Mouse (Mus musculus): ENCODE measurements around the gene Dscam. TPM values are rescaled to one million over a fixed set of nuclear protein-coding genes. Genes with fewer than 3 reads are reported as not detected.

The Dscam gene
- polyA plus RNA-seq, 1 experiment = under 0.01 TPM

GRCm38 (mm10) chr16:96668478-96668877 lies 502.1 kb downstream of the Dscam start:
- Histone ChIP-seq H3K79me2 (ENCODE audit: control insufficient read depth, insufficient read depth) (no peaks in the 10 kb centered on the region), H3K4me3 (no peak overlapping the region), H3K4me2 (ENCODE audit: low read depth) (no peak overlapping the region), H3K27me3 (ENCODE audit: control insufficient read depth, insufficient read depth, insufficient read length) (peaks cover 8% of the 10 kb centered on the region), H3ac (ENCODE audit: control insufficient read depth, insufficient read length) (no peak overlapping the region), H3K36me3 (ENCODE audit: control insufficient read depth, insufficient read depth) (no peaks in the 10 kb centered on the region)
- no peak for TF ChIP-seq MYOD1 (IDR thresholded peaks at IDR 0.05; ENCODE audit: control insufficient read depth in 1 of 3, insufficient read length in 2 of 3, low read depth in 2 of 3)
- no peak for TF ChIP-seq POLR2AphosphoS2 (IDR thresholded peaks at IDR 0.05; ENCODE audit: insufficient read length, low read depth)
- no peak for TF ChIP-seq USF1 (IDR thresholded peaks at IDR 0.05; ENCODE audit: low read depth)

GRCm38 (mm10) chr16:96661073-96661472 lies 509.5 kb downstream of the Dscam start:
- Histone ChIP-seq H3ac (ENCODE audit: control insufficient read depth, insufficient read length) (no peak overlapping the region), H3K4me2 (ENCODE audit: low read depth) (no peak overlapping the region), H3K79me2 (ENCODE audit: control insufficient read depth, insufficient read depth) (no peaks in the 10 kb centered on the region), H3K27me3 (ENCODE audit: control insufficient read depth, insufficient read depth, insufficient read length) (no peaks in the 10 kb centered on the region), H3K36me3 (ENCODE audit: control insufficient read depth, insufficient read depth) (no peaks in the 10 kb centered on the region), H3K4me3 (no peak overlapping the region)
- TF ChIP-seq POLR2AphosphoS2 (IDR thresholded peaks at IDR 0.05; ENCODE audit: insufficient read length, low read depth) (no peak), REST (IDR thresholded peaks at IDR 0.05; ENCODE audit: insufficient read depth, insufficient read length) (no peak), MYOG (IDR thresholded peaks at IDR 0.05; ENCODE audit: control insufficient read depth in 1 of 3, insufficient read depth in 1 of 3, insufficient read length in 2 of 3, low read depth in 2 of 3) (no peak), USF1 (IDR thresholded peaks at IDR 0.05; ENCODE audit: low read depth) (no peak), TCF12 (IDR thresholded peaks at IDR 0.05; ENCODE audit: insufficient read depth, poor library complexity, severe bottlenecking) (no peak), MYOD1 (IDR thresholded peaks at IDR 0.05; ENCODE audit: control insufficient read depth in 1 of 3, insufficient read length in 2 of 3, low read depth in 2 of 3) (no peak), POLR2A (IDR thresholded peaks at IDR 0.05; ENCODE audit: insufficient read length, low read depth) (no peak), SRF (IDR thresholded peaks at IDR 0.05; ENCODE audit: control insufficient read depth, insufficient read length, low read depth) (no peak), CEBPB (IDR thresholded peaks at IDR 0.05; ENCODE audit: insufficient read depth, poor library complexity, severe bottlenecking) (no peak), E2F4 (IDR thresholded peaks at IDR 0.05; ENCODE audit: insufficient read depth) (no peak), TCF3 (IDR thresholded peaks at IDR 0.05; ENCODE audit: insufficient read length, low read depth) (no peak), MAX (IDR thresholded peaks at IDR 0.05; ENCODE audit: low read depth) (no peak)

GRCm38 (mm10) chr16:96659275-96659674 lies 511.3 kb downstream of the Dscam start:
- no peaks in the 10 kb centered on the region for H3K27me3 ChIP-seq (ENCODE audit: control insufficient read depth, insufficient read depth, insufficient read length)
- H3K4me3 ChIP-seq = no peak overlapping the region
- TF ChIP-seq SRF (IDR thresholded peaks at IDR 0.05; ENCODE audit: control insufficient read depth, insufficient read length, low read depth) (no peak), TCF12 (IDR thresholded peaks at IDR 0.05; ENCODE audit: insufficient read depth, poor library complexity, severe bottlenecking) (no peak), USF1 (IDR thresholded peaks at IDR 0.05; ENCODE audit: low read depth) (no peak), POLR2AphosphoS2 (IDR thresholded peaks at IDR 0.05; ENCODE audit: insufficient read length, low read depth) (no peak)
- no peaks in the 10 kb centered on the region for H3K36me3 ChIP-seq (ENCODE audit: control insufficient read depth, insufficient read depth)
- H3K79me2 ChIP-seq (ENCODE audit: control insufficient read depth, insufficient read depth) = no peaks in the 10 kb centered on the region
- H3ac ChIP-seq (ENCODE audit: control insufficient read depth, insufficient read length) = no peak overlapping the region
- H3K4me2 ChIP-seq (ENCODE audit: low read depth) = no peak overlapping the region

- H3K27me3 ChIP-seq (ENCODE audit: control insufficient read depth, insufficient read depth, insufficient read length) = no peaks in the 10 kb centered on the region
- no peak overlapping the region for H3K4me2 ChIP-seq (ENCODE audit: low read depth)
- no peak overlapping the region for H3K4me3 ChIP-seq
- no peak overlapping the region for H3ac ChIP-seq (ENCODE audit: control insufficient read depth, insufficient read length)
- H3K36me3 ChIP-seq (ENCODE audit: control insufficient read depth, insufficient read depth) = no peaks in the 10 kb centered on the region
- no peaks in the 10 kb centered on the region for H3K79me2 ChIP-seq (ENCODE audit: control insufficient read depth, insufficient read depth)
- TF ChIP-seq POLR2A (IDR thresholded peaks at IDR 0.05; ENCODE audit: insufficient read length, low read depth) = no peak
Observed at GRCm38 (mm10) chr16:96655548-96655947, 515.0 kb downstream of the Dscam start.

DNA sequence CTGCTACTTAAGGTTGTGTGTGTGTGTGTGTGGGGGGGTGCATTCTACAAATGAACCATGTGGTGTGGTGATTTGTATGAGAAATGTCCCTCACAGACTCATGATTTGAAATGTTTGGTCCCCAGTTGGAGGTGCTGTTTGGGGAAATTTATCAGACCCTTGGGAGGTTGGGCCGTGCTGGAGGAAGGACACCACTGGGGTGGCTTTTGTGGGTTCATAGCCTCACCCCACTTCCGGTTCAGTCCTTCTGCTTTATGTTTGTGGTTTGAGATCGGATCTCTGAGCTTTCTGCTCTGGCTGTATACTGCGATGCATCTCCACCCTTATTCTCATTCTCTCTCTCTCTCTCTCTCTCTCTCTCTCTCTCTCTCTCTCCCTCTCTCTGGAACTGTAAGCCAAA lies 516.5 kb downstream of the Dscam start:
- Histone ChIP-seq H3K79me2 (ENCODE audit: control insufficient read depth, insufficient read depth) (no peaks in the 10 kb centered on the region), H3K4me2 (ENCODE audit: low read depth) (no peak overlapping the region), H3K36me3 (ENCODE audit: control insufficient read depth, insufficient read depth) (no peaks in the 10 kb centered on the region), H3K27me3 (ENCODE audit: control insufficient read depth, insufficient read depth, insufficient read length) (no peaks in the 10 kb centered on the region), H3ac (ENCODE audit: control insufficient read depth, insufficient read length) (no peak overlapping the region), H3K4me3 (no peak overlapping the region)
- TF ChIP-seq TCF12 (IDR thresholded peaks at IDR 0.05; ENCODE audit: insufficient read depth, poor library complexity, severe bottlenecking) (no peak), MYOG (IDR thresholded peaks at IDR 0.05; ENCODE audit: control insufficient read depth in 1 of 3, insufficient read depth in 1 of 3, insufficient read length in 2 of 3, low read depth in 2 of 3) (no peak), REST (IDR thresholded peaks at IDR 0.05; ENCODE audit: insufficient read depth, insufficient read length) (no peak), TCF3 (IDR thresholded peaks at IDR 0.05; ENCODE audit: insufficient read length, low read depth) (no peak), MAX (IDR thresholded peaks at IDR 0.05; ENCODE audit: low read depth) (no peak), POLR2A (IDR thresholded peaks at IDR 0.05; ENCODE audit: insufficient read length, low read depth) (no peak), MYOD1 (IDR thresholded peaks at IDR 0.05; ENCODE audit: control insufficient read depth in 1 of 3, insufficient read length in 2 of 3, low read depth in 2 of 3) (no peak), SRF (IDR thresholded peaks at IDR 0.05; ENCODE audit: control insufficient read depth, insufficient read length, low read depth) (no peak), CEBPB (IDR thresholded peaks at IDR 0.05; ENCODE audit: insufficient read depth, poor library complexity, severe bottlenecking) (no peak), POLR2AphosphoS2 (IDR thresholded peaks at IDR 0.05; ENCODE audit: insufficient read length, low read depth) (no peak), E2F4 (IDR thresholded peaks at IDR 0.05; ENCODE audit: insufficient read depth) (no peak)

Measured in myocyte (in vitro differentiated cells).